Mouse (Mus musculus): Measurements from ENCODE around the gene Rcor1. TPM values are rescaled to one million over a fixed set of nuclear protein-coding genes. Genes with fewer than 3 reads are reported as not detected.

Gene Rcor1
- polyA plus RNA-seq, 1 experiment from 2014 or later = 8.0 TPM

- no peak for ATAC-seq
- WGBS = 100% methylated on average over 1 of the region's 1 CpGs
- no peak overlapping the region for H3K27ac ChIP-seq
Observed at GRCm38 (mm10) chr12:111087066-111087465, 47.9 kb downstream of the Rcor1 start.

GRCm38 (mm10) chr12:111088186-111088585, 49.0 kb downstream of the Rcor1 start:
- Histone ChIP-seq H3K4me1 (peaks cover 11% of the 10 kb centered on the region; the same call in 1 of the 2 replicates), H3K4me2 (no peak overlapping the region), H3K36me3 (ENCODE audit: poor library complexity, severe bottlenecking) (peaks cover 14% of the 10 kb centered on the region), H3K4me3 (no peak overlapping the region), H3K9ac (no peak overlapping the region), H3K9me3 (replicated peaks) (no peaks in the 10 kb centered on the region), H3K27ac (no peak overlapping the region; the same call in 1 of the 2 replicates), H3K27me3 (no peaks in the 10 kb centered on the region)
- 34% methylated on average over 5 of the region's 5 CpGs for WGBS
- no peak for ATAC-seq

More at GRCm38 (mm10) chr12:111087066-111087465, 47.9 kb downstream of the Rcor1 start:
- H3K9me3 ChIP-seq (replicated peaks) = no peaks in the 10 kb centered on the region
- peaks cover 21% of the 10 kb centered on the region for H3K36me3 ChIP-seq (ENCODE audit: poor library complexity, severe bottlenecking)
- no peak overlapping the region for H3K9ac ChIP-seq
- H3K4me1 ChIP-seq = peaks cover 11% of the 10 kb centered on the region; the same call in 1 of the 2 replicates
- H3K27me3 ChIP-seq = no peaks in the 10 kb centered on the region
- H3K4me2 ChIP-seq = no peak overlapping the region
- no peak overlapping the region for H3K4me3 ChIP-seq

GRCm38 (mm10) chr12:111088731-111089141, 49.6 kb downstream of the Rcor1 start:
- H3K27me3 ChIP-seq = no peaks in the 10 kb centered on the region
- H3K9ac ChIP-seq = no peak overlapping the region
- no peak overlapping the region for H3K27ac ChIP-seq
- no peak for ATAC-seq
- peaks cover 11% of the 10 kb centered on the region; the same call in 1 of the 2 replicates for H3K4me1 ChIP-seq
- H3K4me3 ChIP-seq = no peak overlapping the region
- WGBS = 53% methylated on average over 3 of the region's 3 CpGs
- H3K9me3 ChIP-seq (replicated peaks) = no peaks in the 10 kb centered on the region
- peaks cover 14% of the 10 kb centered on the region for H3K36me3 ChIP-seq (ENCODE audit: poor library complexity, severe bottlenecking)
- H3K4me2 ChIP-seq = no peak overlapping the region

GRCm38 (mm10) chr12:111089145-111089544, 50.0 kb downstream of the Rcor1 start:
- H3K27me3 ChIP-seq = no peaks in the 10 kb centered on the region
- no peak overlapping the region for H3K4me3 ChIP-seq
- no peaks in the 10 kb centered on the region for H3K9me3 ChIP-seq (replicated peaks)
- 79% methylated on average over 7 of the region's 7 CpGs for WGBS
- H3K9ac ChIP-seq = 0 out of 2 replicates have a peak overlapping the region, but pooled peaks have one; percentile 22
- ATAC-seq = no peak
- H3K4me2 ChIP-seq = no peak overlapping the region
- peaks cover 17% of the 10 kb centered on the region for H3K36me3 ChIP-seq (ENCODE audit: poor library complexity, severe bottlenecking)
- H3K27ac ChIP-seq = no peak overlapping the region
- H3K4me1 ChIP-seq = peaks cover 11% of the 10 kb centered on the region; the same call in 1 of the 2 replicates

- peaks cover 21% of the 10 kb centered on the region for H3K36me3 ChIP-seq (ENCODE audit: poor library complexity, severe bottlenecking)
- H3K27me3 ChIP-seq = no peaks in the 10 kb centered on the region
- H3K27ac ChIP-seq = no peak overlapping the region
- no peak overlapping the region for H3K9ac ChIP-seq
- no peak overlapping the region for H3K4me3 ChIP-seq
- no peak overlapping the region for H3K4me2 ChIP-seq
- H3K4me1 ChIP-seq = peaks cover 11% of the 10 kb centered on the region; the same call in 1 of the 2 replicates
- H3K9me3 ChIP-seq (replicated peaks) = no peaks in the 10 kb centered on the region
- no peak for ATAC-seq
Observed at GRCm38 (mm10) chr12:111090801-111091200, 51.6 kb downstream of the Rcor1 start.

- Histone ChIP-seq H3K4me2 (no peak overlapping the region), H3K9me3 (replicated peaks) (no peaks in the 10 kb centered on the region), H3K27ac (no peak overlapping the region), H3K4me3 (no peak overlapping the region), H3K27me3 (no peaks in the 10 kb centered on the region), H3K36me3 (ENCODE audit: poor library complexity, severe bottlenecking) (peaks cover 26% of the 10 kb centered on the region), H3K9ac (no peak overlapping the region), H3K4me1 (peaks cover 11% of the 10 kb centered on the region; the same call in 1 of the 2 replicates)
- 71% methylated on average over 10 of the region's 10 CpGs for WGBS
- ATAC-seq = no peak
Observed at GRCm38 (mm10) chr12:111091981-111092380, 52.8 kb downstream of the Rcor1 start.

- Histone ChIP-seq H3K9me3 (replicated peaks) (no peaks in the 10 kb centered on the region), H3K9ac (no peak overlapping the region), H3K27ac (no peak overlapping the region), H3K4me2 (no peak overlapping the region), H3K36me3 (ENCODE audit: poor library complexity, severe bottlenecking) (peaks cover 37% of the 10 kb centered on the region), H3K27me3 (no peaks in the 10 kb centered on the region), H3K4me1 (peaks cover 4% of the 10 kb centered on the region; the same call in 1 of the 2 replicates), H3K4me3 (no peak overlapping the region)
- ATAC-seq = no peak
- 93% methylated on average over 5 of the region's 5 CpGs for WGBS
Observed at GRCm38 (mm10) chr12:111094073-111094472, 54.9 kb downstream of the Rcor1 start.

- ATAC-seq = no peak
- H3K9me3 ChIP-seq (replicated peaks) = no peaks in the 10 kb centered on the region
- 94% methylated on average over 6 of the region's 6 CpGs for WGBS
Observed at GRCm38 (mm10) chr12:111095086-111095485, 55.9 kb downstream of the Rcor1 start.

GRCm38 (mm10) chr12:111096249-111096648, 57.1 kb downstream of the Rcor1 start:
- H3K9ac ChIP-seq = no peak overlapping the region
- 93% methylated on average over 6 of the region's 6 CpGs for WGBS
- no peak for ATAC-seq

More at GRCm38 (mm10) chr12:111095086-111095485, 55.9 kb downstream of the Rcor1 start:
- Histone ChIP-seq H3K4me3 (no peak overlapping the region), H3K36me3 (ENCODE audit: poor library complexity, severe bottlenecking) (peaks cover 41% of the 10 kb centered on the region), H3K9ac (no peak overlapping the region), H3K4me2 (no peak overlapping the region), H3K4me1 (no peaks in the 10 kb centered on the region), H3K27me3 (no peaks in the 10 kb centered on the region), H3K27ac (no peak overlapping the region)

GRCm38 (mm10) chr12:111097036-111097435, 57.9 kb downstream of the Rcor1 start:
- Histone ChIP-seq H3K4me3 (no peak overlapping the region), H3K9ac (no peak overlapping the region), H3K27ac (no peak overlapping the region), H3K4me2 (no peak overlapping the region), H3K9me3 (replicated peaks) (no peaks in the 10 kb centered on the region), H3K36me3 (ENCODE audit: poor library complexity, severe bottlenecking) (peaks cover 55% of the 10 kb centered on the region), H3K27me3 (no peaks in the 10 kb centered on the region), H3K4me1 (no peaks in the 10 kb centered on the region)
- WGBS = 98% methylated on average over 8 of the region's 8 CpGs
- no peak for ATAC-seq

More at GRCm38 (mm10) chr12:111096249-111096648, 57.1 kb downstream of the Rcor1 start:
- peaks cover 49% of the 10 kb centered on the region for H3K36me3 ChIP-seq (ENCODE audit: poor library complexity, severe bottlenecking)
- H3K27ac ChIP-seq = no peak overlapping the region
- no peaks in the 10 kb centered on the region for H3K27me3 ChIP-seq
- no peak overlapping the region for H3K4me2 ChIP-seq
- no peak overlapping the region for H3K4me3 ChIP-seq
- no peaks in the 10 kb centered on the region for H3K4me1 ChIP-seq
- H3K9me3 ChIP-seq (replicated peaks) = no peaks in the 10 kb centered on the region

GRCm38 (mm10) chr12:111111176-111111575, 72.0 kb downstream of the Rcor1 start:
- H3K4me3 ChIP-seq = no peak overlapping the region
- no peak overlapping the region for H3K27ac ChIP-seq
- H3K4me1 ChIP-seq = no peaks in the 10 kb centered on the region
- ATAC-seq = no peak
- H3K9ac ChIP-seq = no peak overlapping the region
- peaks cover 87% of the 10 kb centered on the region for H3K36me3 ChIP-seq (ENCODE audit: poor library complexity, severe bottlenecking)
- WGBS = 94% methylated on average over 8 of the region's 8 CpGs
- no peak overlapping the region for H3K4me2 ChIP-seq
- no peaks in the 10 kb centered on the region for H3K27me3 ChIP-seq
- H3K9me3 ChIP-seq (replicated peaks) = no peaks in the 10 kb centered on the region

- Histone ChIP-seq H3K9ac (no peak overlapping the region), H3K27ac (no peak overlapping the region), H3K4me1 (no peaks in the 10 kb centered on the region), H3K36me3 (ENCODE audit: poor library complexity, severe bottlenecking) (peaks cover 84% of the 10 kb centered on the region), H3K4me3 (no peak overlapping the region), H3K4me2 (no peak overlapping the region), H3K9me3 (replicated peaks) (no peaks in the 10 kb centered on the region), H3K27me3 (no peaks in the 10 kb centered on the region)
- no peak for ATAC-seq
- 82% methylated on average over 5 of the region's 5 CpGs for WGBS
Observed at GRCm38 (mm10) chr12:111114593-111114992, 75.4 kb downstream of the Rcor1 start.

Measured in forebrain, embryonic 13.5 days (tissue).